Mouse (Mus musculus): ENCODE results near the gene Acp2.

The Acp2 gene

DNA sequence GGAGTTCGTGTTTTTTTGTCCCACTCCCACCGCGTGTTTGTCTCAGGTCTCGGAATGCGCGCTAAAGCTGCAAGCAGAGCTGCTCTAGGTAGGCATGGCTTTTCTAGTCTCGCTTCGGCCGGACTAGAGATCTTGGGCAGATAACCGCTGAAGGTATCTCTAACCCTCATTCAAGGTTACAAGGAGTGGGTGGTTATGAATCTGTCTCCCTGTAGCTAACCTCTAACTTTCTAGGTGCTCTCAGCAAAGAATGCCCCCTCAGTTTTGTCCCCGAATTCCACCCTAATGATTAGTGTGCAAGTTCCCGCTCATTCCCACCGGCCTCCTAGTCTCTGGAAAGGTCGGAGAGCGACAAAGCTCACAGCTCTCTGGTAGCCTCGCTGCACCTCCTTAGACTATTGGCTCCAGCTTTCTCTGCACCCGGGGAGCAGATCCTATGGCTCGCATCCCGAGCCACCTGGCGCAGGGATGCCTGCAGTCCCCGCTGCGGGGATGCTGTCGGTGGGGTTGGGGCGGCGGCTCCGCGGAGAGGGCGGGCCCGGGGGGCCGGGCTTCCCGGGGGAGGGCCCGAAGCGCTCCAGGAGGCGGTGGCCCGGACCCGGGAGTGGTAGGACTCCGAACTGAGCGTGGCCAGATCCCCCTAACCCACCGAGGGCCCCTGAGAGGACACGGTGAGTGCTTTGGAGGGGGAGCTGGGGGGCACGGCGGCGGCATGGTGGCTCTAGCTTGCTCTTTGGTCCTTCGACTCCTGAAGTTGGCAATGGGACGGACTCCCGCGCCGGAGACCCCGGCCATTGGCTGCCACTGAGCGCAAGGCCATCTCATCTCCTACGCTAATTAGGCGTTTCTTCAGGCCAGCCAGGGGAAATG lies 53.8 kb downstream of the Acp2 start:
- peak; percentile 80 to 83 for DNase-seq

DNA sequence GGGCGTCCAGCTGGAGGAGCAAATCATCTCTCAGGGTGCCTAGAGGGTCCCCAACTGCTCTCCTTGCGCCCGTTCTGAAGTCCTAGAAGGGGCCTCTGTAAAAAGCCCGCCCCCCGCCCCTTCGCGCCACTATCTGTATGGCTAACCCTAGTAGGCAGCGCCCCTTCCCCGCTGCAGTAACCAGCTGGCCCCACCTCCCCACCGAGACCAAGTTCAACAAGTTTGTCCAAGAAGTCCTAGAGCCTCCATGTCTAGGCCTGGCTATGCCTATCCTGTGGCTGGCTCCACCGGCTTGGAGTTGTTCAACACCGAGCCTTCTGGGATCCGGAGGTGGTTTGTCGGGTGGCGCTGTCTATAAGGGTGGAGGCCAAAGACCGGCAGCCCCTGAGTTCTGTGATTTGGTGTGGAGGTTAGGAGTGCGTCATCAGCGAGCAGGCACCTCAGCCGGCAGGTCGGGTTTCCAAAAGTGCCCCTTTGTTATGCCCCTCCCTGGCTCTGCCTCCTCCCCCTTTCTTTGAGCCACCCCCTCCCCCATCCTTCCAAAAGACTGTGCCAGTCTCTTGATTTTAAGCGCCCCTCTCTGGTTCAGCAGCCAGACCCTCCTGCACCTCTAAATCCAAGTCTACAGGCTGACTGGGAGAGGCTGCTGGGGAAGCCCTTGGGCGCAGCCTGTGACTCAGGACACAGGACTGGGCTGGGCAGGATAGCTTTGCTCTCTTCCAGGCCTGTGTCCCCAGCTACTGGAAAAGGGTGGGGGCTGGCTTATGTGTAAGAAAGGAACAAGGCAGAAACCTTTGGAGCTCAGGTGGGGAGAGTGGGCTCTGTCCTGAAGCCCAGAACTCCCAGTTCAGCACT lies 54.7 kb downstream of the Acp2 start:
- DNase-seq: peak; percentile 62 to 64

GRCm38 (mm10) chr2:91258054-91258453 lies 55.4 kb downstream of the Acp2 start:
- DNase-seq: peak; percentile 62 to 67

DNA sequence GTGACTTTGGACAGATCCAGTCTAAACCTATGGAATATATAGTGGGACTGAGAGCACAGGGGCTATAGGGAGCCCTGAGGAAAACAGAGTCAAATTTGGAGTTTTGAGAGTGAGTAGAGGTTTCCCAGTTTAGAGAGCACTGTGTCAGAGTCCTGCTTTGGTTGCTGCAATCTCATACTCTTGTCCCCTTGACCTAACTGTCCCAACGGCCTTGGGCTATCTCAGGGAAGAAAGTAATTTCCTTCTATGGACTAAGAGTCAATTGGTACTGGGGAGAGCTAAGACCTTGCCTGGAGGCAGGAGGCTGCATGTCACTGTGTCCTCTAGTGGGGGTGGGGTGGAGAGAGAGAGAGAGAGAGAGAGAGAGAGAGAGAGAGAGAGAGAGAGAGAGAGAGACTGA lies 56.1 kb downstream of the Acp2 start:
- DNase-seq: no peak

DNA sequence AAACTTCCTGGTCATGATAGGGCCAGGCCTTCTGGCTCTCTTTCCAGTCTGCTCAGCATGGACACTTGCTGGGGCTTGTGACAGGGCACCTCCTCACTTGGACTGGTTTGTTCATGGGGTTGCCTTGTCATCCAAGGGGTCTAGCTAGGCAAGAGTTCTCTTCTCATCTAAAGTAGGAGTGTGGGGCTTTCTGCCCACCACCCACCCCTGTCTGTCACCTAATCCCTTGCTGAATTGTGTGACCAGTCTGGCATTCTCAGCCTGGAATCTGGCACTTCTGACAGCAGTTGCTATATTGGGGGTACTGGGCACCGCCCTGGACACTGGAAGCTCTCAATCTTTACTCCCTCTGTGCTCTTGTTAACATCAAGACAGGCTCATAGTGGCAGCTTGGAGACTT lies 56.8 kb downstream of the Acp2 start:
- DNase-seq: peak in 1 of 2 experiments; percentile 25

Measured in cerebellum, adult 18-20 months (tissue).